Mouse (Mus musculus) ES-Bruce4 (cell line): ENCODE results near the gene Kprp.

Experiments used
- CTCF ChIP-seq: IDR thresholded peaks from one replicate; pipeline ENCODE4 v1.8.1; 2011; ENCODE audit warnings: low read depth, low read length
- EP300 ChIP-seq: IDR thresholded peaks from 2 replicates; pipeline ENCODE4 v1.6.1; 2011; ENCODE audit warnings: low read depth, low read length; ENCODE audit not compliant: insufficient read depth
- POLR2A ChIP-seq: IDR thresholded peaks from one replicate; pipeline ENCODE4 v1.8.1; 2011; ENCODE audit warnings: low read length; ENCODE audit not compliant: insufficient read depth

DNA sequence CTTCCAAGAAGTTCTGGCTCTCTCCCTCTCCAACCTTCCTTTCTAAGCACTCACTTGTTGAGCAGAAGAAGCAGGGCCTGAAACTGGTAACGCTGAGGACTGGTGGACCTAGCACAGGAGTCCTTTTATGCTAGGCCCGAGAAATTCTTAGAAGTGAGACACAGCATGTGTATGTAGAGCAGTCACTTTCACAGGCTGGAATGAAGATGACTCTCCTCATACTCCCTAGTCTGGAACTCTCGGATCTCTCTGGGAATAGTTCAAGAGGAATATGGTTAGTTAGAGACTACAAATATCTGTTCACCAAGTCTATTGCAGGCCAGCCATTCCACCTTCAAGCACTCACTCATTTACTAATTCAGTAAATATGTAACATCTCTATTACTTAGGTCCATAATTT, 24.1 kb upstream of the Kprp start, which contains the start of gene Lce1l:
- TF ChIP-seq POLR2A (no peak), CTCF (no peak), EP300 (no peak)
